In genomic region chr10:71169171-71169570, GRCm38 (mm10) we compare ENCODE assay signal across 25 mouse cellular contexts. TPM values are rescaled to one million over a fixed set of nuclear protein-coding genes. Genes with fewer than 3 reads are reported as not detected.
DNase-seq lines count a peak whose midpoint lies in the region; ATAC-seq and TF ChIP-seq lines count a peak whose summit lies in the region.
"Had no signal": no experiment of that assay in that cellular context is flagged by ENCODE, and none has a peak within 500 bp of the region (broad histone marks: within the 10 kb centered on the region; RNA-seq: fewer than 3 reads in every experiment).

No protein-coding gene starts in this region.

- ATAC-seq in liver, postnatal 0 days: no peak
- ATAC-seq: activated CD4-positive, CD25-positive, alpha-beta regulatory T cell, adult 4 months; CD4-positive, CD25-positive, alpha-beta regulatory T cell, adult 4 months; Patski had no signal

- H3K9me3 ChIP-seq in liver, postnatal 0 days (ENCODE audit: low read length): no peaks in the 10 kb centered on the region

- H3K36me3 ChIP-seq in liver, postnatal 0 days (replicated peaks; ENCODE audit: insufficient read depth, low read length): no peaks in the 10 kb centered on the region
- H3K36me3 ChIP-seq: G1E had no signal

- no peak for TF ChIP-seq CTCF in liver, postnatal 0 days (IDR thresholded peaks at IDR 0.05; ENCODE audit: low read depth)

- no peaks in the 10 kb centered on the region for H3K27me3 ChIP-seq in liver, postnatal 0 days (ENCODE audit: insufficient read depth, low read length)
- H3K27me3 ChIP-seq: Patski had no signal

- 56% methylated on average over 4 of the region's 4 CpGs for WGBS in liver, postnatal 0 days (ENCODE audit: insufficient replicate concordance)

- no peaks in the 10 kb centered on the region for H3K4me1 ChIP-seq in liver, postnatal 0 days (ENCODE audit: insufficient read depth)

- H3K4me2 ChIP-seq in liver, postnatal 0 days (ENCODE audit: low read depth, low read length): no peak overlapping the region

- no peak overlapping the region for H3K9ac ChIP-seq in liver, postnatal 0 days (replicated peaks)

- peak; percentile 63 for DNase-seq in ES-CJ7 (ENCODE audit: low read depth, low spot score)
- DNase-seq in R1 (ENCODE audit: low read depth, low spot score): peak; percentile 67
- DNase-seq in ZHBTc4 (ENCODE audit: low read depth, low spot score): peak; percentile 65
- no peak for DNase-seq in heart, adult 8-10 months (ENCODE audit: low spot score)
- DNase-seq in liver, postnatal 0 days: no peak
- DNase-seq in cerebellum, postnatal 4 days (ENCODE audit: low spot score in 2 of 2): no peak
- DNase-seq: adrenal gland, adult 2 months; adrenal gland, adult 8-10 months; adrenal gland, postnatal 10 days; adrenal gland, postnatal 14 days; adrenal gland, postnatal 25 days; adrenal gland, postnatal 36 days; B cell, adult 2 months; cerebellum, adult 11 months; cerebellum, adult 11-12 months; cerebellum, adult 18-20 months; cerebellum, adult 2 months; cerebellum, adult 8-10 months; cerebellum, adult 9-10 months had no signal

- TF ChIP-seq EP300 in liver, postnatal 0 days (IDR thresholded peaks at IDR 0.05; ENCODE audit: low read depth): no peak

- H3K4me3 ChIP-seq in liver, postnatal 0 days (ENCODE audit: low read depth, low read length): no peak overlapping the region

- H3K27ac ChIP-seq in liver, postnatal 0 days (ENCODE audit: low read depth): no peak overlapping the region

RNA-seq across cellular contexts. Expression of gene Bicc1, which starts 9.7 kb away (rescaled TPM):
- total RNA-seq in heart, adult 8-10 months (2022): 10 to 100 TPM; 11.8 to 17.8 (median 14.1) TPM
- 2.9 and 3.0 TPM in 2 replicates for polyA plus RNA-seq in liver, postnatal 0 days (2015; fragmentation: Nextera tagmentation; extraction: Ambion mirVana)
- total RNA-seq: CH12.LX, MEL had no signal
- polyA plus RNA-seq: G1E had no signal

Comparison
In these comparisons a context has a peak if more than half of its experiments do, and no peak if none do; other contexts are left out.
1. DNase-seq: peak in ES-CJ7 (single experiment), R1 (single experiment) and ZHBTc4 (single experiment); none in heart, adult 8-10 months (single experiment), liver, postnatal 0 days (single experiment) and cerebellum, postnatal 4 days (0 of 2).